Mouse (Mus musculus) kidney, embryonic 15.5 days (tissue): Measurements from ENCODE around the gene Hist1h3f. TPM values are rescaled to one million over a fixed set of nuclear protein-coding genes. Genes with fewer than 3 reads are reported as not detected.
"Not testable (repeated sequence)": the region's sequence is repeated elsewhere in the genome, so short reads cannot be mapped to it uniquely, and the experiment has no call there.

Experiments
- ATAC-seq: fragments of 200-750 bp; cut with Nextera tagmentation; replicated peaks from 2 replicates; pipeline ENCODE4 v1.8.0; 2017; ENCODE audit warnings: moderate TSS enrichment; ENCODE audit not compliant: low FRiP score
- H3K27ac ChIP-seq: fragments of 300-500 bp; sonication (generic); 2 replicates; pipeline ENCODE4 v1.5.1; 2015; ENCODE audit warnings: mild to moderate bottlenecking, inconsistent platforms
- H3K27me3 ChIP-seq: fragments of 300-500 bp; sonication (generic); 2 replicates; pipeline ENCODE4 v1.6.1; 2015; ENCODE audit warnings: inconsistent platforms
- H3K36me3 ChIP-seq: fragments of 300-500 bp; sonication (generic); 2 replicates; pipeline ENCODE4 v1.6.1; 2015; ENCODE audit warnings: inconsistent platforms
- H3K4me1 ChIP-seq: fragments of 300-500 bp; sonication (generic); 2 replicates; pipeline ENCODE4 v1.6.1; 2015; ENCODE audit warnings: inconsistent platforms
- H3K4me2 ChIP-seq: fragments of 300-500 bp; sonication (generic); 2 replicates; pipeline ENCODE4 v1.6.1; 2015; ENCODE audit warnings: moderate library complexity, mild to moderate bottlenecking, inconsistent platforms
- H3K4me3 ChIP-seq: fragments of 300-500 bp; sonication (generic); replicated peaks from 2 replicates; pipeline ENCODE4 v1.5.1; 2015; ENCODE audit warnings: mild to moderate bottlenecking, inconsistent platforms
- H3K9ac ChIP-seq: fragments of 300-500 bp; sonication (generic); 2 replicates; pipeline ENCODE4 v1.6.1; 2015; ENCODE audit warnings: mild to moderate bottlenecking, inconsistent platforms
- H3K9me3 ChIP-seq: fragments of 300-500 bp; sonication (generic); replicated peaks from 2 replicates; pipeline ENCODE4 v1.6.1; 2016; ENCODE audit warnings: inconsistent platforms
- WGBS: fragments of 180-500 bp; shearing (Covaris S2); methylation state at CpG from one replicate; pipeline ENCODE4 v1.1.7; 2015; ENCODE audit warnings: mixed read lengths; 5-methylcytosine and 5-hydroxymethylcytosine counted together
- polyA plus RNA-seq: library from polyadenylated mRNA; unstranded; fragments of >200 nt; fragmentation: Nextera tagmentation; extraction: Ambion mirVana; gene quantifications from 2 replicates; pipeline ENCODE4 v1.2.1, GENCODE M21; 2015

The Hist1h3f gene
- polyA plus RNA-seq, 1 experiment from 2014 or later: 1.3 TPM

GRCm38 (mm10) chr13:23573034-23573897 lies 29.4 kb downstream of the Hist1h3f start:
- peak overlapping the region; percentile 63 for H3K9ac ChIP-seq

GRCm38 (mm10) chr13:23573898-23574524 lies 30.2 kb downstream of the Hist1h3f start, which contains the start of the genes Hist1h2bf and Hist1h2ad:
TSS of gene Hist1h2bf (minus strand) at chr13:23574196.
TSS of gene Hist1h2ad (plus strand) at chr13:23574381.
- peak; percentile 93 for ATAC-seq
- Histone ChIP-seq H3K4me2 (peak within 1 kb of the TSS; percentile 68), H3K4me1 (peaks cover 26% of the 10 kb centered on the region), H3K4me3 (peak within 1 kb of the TSS; percentile 53), H3K9ac (peak within 1 kb of the TSS; percentile 63), H3K27ac (peak within 1 kb of the TSS; percentile 98)
- not testable (repeated sequence) for H3K27me3 ChIP-seq, H3K36me3 ChIP-seq, H3K9me3 ChIP-seq
- under 1% methylated on average over 42 of the region's 42 CpGs for WGBS

More at GRCm38 (mm10) chr13:23573034-23573897, 29.4 kb downstream of the Hist1h3f start:
- WGBS: 7% methylated on average over 20 of the region's 20 CpGs
- H3K27ac ChIP-seq: peak overlapping the region; percentile 98
- ATAC-seq, H3K36me3 ChIP-seq, H3K27me3 ChIP-seq, H3K9me3 ChIP-seq: not testable (repeated sequence)
- H3K4me1 ChIP-seq: peaks cover 26% of the 10 kb centered on the region
- peak overlapping the region; percentile 53 for H3K4me3 ChIP-seq
- peak overlapping the region; percentile 68 for H3K4me2 ChIP-seq

- not testable (repeated sequence) for ATAC-seq, H3K27me3 ChIP-seq, H3K36me3 ChIP-seq, H3K9me3 ChIP-seq
- WGBS: 0% methylated on average over 16 of the region's 39 CpGs
- Histone ChIP-seq H3K4me3 (peak overlapping the region; percentile 51), H3K4me1 (peaks cover 23% of the 10 kb centered on the region), H3K4me2 (peak overlapping the region; percentile 68), H3K9ac (0 out of 2 replicates have a peak overlapping the region, but pooled peaks have one; percentile 38), H3K27ac (peak overlapping the region; percentile 98)
These were observed 30.8 kb downstream of the Hist1h3f start for GRCm38 (mm10) chr13:23574546-23575170.

DNA sequence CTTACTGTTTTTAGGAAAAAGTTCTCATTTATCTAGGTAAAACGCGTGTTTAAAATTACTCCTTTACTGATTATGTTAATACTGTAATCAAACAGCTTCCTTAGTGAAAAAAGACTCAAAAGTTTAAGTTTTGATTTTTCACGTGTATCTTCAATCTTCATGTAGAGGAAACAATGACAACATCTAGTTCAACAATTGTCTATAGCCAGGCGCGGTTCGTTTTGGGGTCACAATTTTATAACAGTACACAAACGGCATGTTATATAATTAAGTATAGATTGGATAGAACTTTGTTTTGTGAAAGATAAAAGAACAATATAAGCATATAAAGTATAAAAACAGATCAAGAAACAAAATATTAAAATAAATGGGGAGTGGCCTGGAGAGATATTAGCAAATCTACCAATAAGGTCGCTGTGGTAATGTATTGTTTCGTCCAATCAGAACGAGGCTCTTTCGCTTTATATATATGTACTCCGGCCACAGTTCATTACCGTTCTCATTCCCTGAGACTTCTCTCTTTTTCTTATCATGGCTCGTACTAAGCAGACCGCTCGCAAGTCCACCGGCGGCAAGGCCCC lies 31.5 kb downstream of the Hist1h3f start, which contains the start of gene Hist1h3d:
TSS of gene Hist1h3d (plus strand) at position 493 of the 581 bp plus-strand sequence.
- Histone ChIP-seq H3K27me3 (no peaks in the 10 kb centered on the region), H3K36me3 (no peaks in the 10 kb centered on the region), H3K9me3 (no peaks in the 10 kb centered on the region), H3K4me3 (peak within 1 kb of the TSS; percentile 51), H3K9ac (peak within 1 kb of the TSS; percentile 67), H3K4me1 (peaks cover 19% of the 10 kb centered on the region), H3K27ac (peak within 1 kb of the TSS; percentile 93), H3K4me2 (peak within 1 kb of the TSS; percentile 68)
- WGBS: under 1% methylated on average over 18 of the region's 18 CpGs
- ATAC-seq: peak; percentile 55

DNA sequence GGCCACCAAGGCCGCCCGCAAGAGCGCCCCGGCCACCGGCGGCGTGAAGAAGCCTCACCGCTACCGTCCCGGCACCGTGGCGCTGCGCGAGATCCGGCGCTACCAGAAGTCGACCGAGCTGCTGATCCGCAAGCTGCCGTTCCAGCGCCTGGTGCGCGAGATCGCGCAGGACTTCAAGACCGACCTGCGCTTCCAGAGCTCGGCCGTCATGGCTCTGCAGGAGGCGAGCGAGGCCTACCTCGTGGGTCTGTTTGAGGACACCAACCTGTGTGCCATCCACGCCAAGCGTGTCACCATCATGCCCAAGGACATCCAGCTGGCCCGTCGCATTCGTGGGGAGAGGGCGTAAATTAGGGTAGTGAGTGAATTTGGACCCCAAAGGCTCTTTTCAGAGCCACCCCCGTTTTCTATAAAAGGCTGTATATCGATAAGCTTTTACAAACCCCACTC lies 32.0 kb downstream of the Hist1h3f start:
- ATAC-seq, H3K9me3 ChIP-seq, H3K27me3 ChIP-seq, H3K36me3 ChIP-seq: not testable (repeated sequence)
- peak overlapping the region; percentile 68 for H3K4me2 ChIP-seq
- H3K9ac ChIP-seq: peak overlapping the region; percentile 67
- peaks cover 19% of the 10 kb centered on the region for H3K4me1 ChIP-seq
- H3K4me3 ChIP-seq: peak overlapping the region; percentile 51
- WGBS: 2% methylated on average over 11 of the region's 40 CpGs
- peak overlapping the region; percentile 92 for H3K27ac ChIP-seq

DNA sequence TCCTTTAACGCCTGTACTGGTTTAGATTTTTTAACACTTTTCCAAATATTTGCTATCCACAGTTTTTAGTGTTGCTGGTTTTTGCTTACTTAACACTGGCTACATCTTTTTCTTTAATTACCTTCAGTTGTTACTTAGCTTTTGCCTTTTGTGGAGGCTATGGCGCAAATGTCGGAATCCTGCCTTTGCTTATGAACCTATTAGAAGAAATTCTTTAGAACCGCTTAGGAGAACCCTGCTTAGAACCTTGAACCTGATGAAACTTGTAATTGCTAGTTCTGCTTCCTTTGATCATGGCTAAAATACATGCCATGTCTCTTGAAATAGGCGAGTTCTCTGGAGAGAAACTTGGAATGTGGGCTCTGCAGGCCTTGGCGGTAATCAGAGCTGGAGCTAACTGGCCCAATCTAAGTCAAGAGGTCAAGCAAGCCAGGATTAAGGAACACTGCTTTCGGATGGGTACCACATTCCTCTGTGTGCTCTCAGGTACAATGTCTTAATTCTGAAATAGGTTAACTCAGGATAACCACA lies 32.6 kb downstream of the Hist1h3f start:
- 7% methylated on average over 7 of the region's 7 CpGs for WGBS
- H3K9ac ChIP-seq: peak overlapping the region; percentile 67
- H3K4me1 ChIP-seq: peaks cover 19% of the 10 kb centered on the region
- no peaks in the 10 kb centered on the region for H3K9me3 ChIP-seq
- no peaks in the 10 kb centered on the region for H3K36me3 ChIP-seq
- peak overlapping the region; percentile 68 for H3K4me2 ChIP-seq
- peak overlapping the region; percentile 51 for H3K4me3 ChIP-seq
- ATAC-seq: no peak
- H3K27me3 ChIP-seq: no peaks in the 10 kb centered on the region
- H3K27ac ChIP-seq: peak overlapping the region; percentile 92

GRCm38 (mm10) chr13:23576906-23577639 lies 33.2 kb downstream of the Hist1h3f start:
- peak overlapping the region; percentile 68 for H3K4me2 ChIP-seq
- H3K9me3 ChIP-seq: no peaks in the 10 kb centered on the region
- peak overlapping the region; percentile 51 for H3K4me3 ChIP-seq
- peaks cover 22% of the 10 kb centered on the region for H3K4me1 ChIP-seq
- no peaks in the 10 kb centered on the region for H3K36me3 ChIP-seq
- H3K9ac ChIP-seq: peak overlapping the region; percentile 67
- no peaks in the 10 kb centered on the region for H3K27me3 ChIP-seq
- 42% methylated on average over 6 of the region's 6 CpGs for WGBS
- ATAC-seq: no peak
- H3K27ac ChIP-seq: peak overlapping the region; percentile 92

DNA sequence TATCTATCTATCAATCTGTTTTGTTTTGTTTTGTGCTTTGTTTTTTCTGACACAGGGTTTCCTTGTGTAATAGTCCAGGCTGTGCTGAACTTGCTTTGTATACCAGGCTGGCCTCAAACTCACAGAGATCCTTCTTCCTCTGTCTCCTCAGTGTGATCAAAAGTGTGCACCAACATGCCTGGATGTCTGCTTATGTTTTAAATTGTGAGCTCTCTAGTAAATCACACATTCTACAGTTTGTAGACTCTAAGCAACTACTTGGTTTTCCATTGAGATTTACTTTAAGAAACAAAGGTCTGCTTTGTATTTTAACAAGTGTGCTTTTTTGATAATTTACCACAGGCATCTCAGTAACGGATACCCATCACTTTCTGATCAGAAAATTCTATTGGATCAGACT lies 34.0 kb downstream of the Hist1h3f start:
- H3K9ac ChIP-seq: no peak overlapping the region
- no peaks in the 10 kb centered on the region for H3K36me3 ChIP-seq
- H3K4me2 ChIP-seq: no peak overlapping the region
- H3K27me3 ChIP-seq: no peaks in the 10 kb centered on the region
- peaks cover 25% of the 10 kb centered on the region for H3K4me1 ChIP-seq
- no peak for ATAC-seq
- no peaks in the 10 kb centered on the region for H3K9me3 ChIP-seq
- no peak overlapping the region for H3K4me3 ChIP-seq
- no peak overlapping the region for H3K27ac ChIP-seq
- 94% methylated on average over 1 of the region's 1 CpGs for WGBS

DNA sequence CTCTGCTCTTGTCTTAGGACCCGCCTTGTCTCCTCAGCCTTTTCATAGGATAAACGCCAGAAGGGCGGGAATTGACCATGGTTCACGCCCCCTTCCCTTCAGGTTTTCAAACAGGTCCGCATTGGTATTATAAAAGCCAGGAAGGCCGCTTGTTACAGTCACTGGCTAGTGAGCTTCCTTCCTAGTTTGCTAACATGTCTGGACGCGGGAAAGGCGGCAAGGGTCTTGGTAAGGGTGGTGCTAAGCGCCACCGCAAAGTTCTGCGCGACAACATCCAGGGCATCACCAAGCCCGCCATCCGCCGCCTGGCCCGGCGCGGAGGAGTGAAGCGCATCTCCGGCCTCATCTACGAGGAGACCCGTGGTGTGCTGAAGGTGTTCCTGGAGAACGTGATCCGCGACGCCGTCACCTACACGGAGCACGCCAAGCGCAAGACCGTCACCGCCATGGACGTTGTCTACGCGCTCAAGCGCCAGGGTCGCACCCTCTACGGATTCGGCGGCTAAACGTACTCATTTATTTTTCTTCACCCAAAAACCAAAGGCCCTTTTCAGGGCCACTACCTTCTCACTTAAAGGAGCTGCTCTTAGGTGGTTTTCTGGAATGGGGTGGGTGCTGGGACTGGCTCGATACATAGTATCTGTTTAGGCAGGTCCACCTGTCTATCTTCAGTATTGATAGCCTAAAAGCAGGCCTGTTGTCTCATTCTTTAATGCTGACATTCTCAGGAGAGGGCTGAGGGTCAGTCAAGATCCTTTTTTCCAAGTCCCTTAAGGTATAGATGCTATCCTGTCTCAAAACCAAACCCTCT lies 37.8 kb downstream of the Hist1h3f start, which contains the start of gene Hist1h4d:
TSS of gene Hist1h4d (plus strand) at position 191 of the 811 bp plus-strand sequence.
- H3K9me3 ChIP-seq: no peaks in the 10 kb centered on the region
- peak within 1 kb of the TSS; percentile 98 for H3K27ac ChIP-seq
- H3K4me2 ChIP-seq: peak within 1 kb of the TSS; percentile 63
- peak within 1 kb of the TSS; percentile 73 for H3K9ac ChIP-seq
- H3K4me1 ChIP-seq: peaks cover 36% of the 10 kb centered on the region
- under 1% methylated on average over 43 of the region's 43 CpGs for WGBS
- H3K4me3 ChIP-seq: peak within 1 kb of the TSS; percentile 48
- ATAC-seq: peak; percentile 93
- H3K36me3 ChIP-seq: no peaks in the 10 kb centered on the region
- H3K27me3 ChIP-seq: no peaks in the 10 kb centered on the region
